Mouse (Mus musculus) MEL (cell line): ENCODE measurements around the gene Pdgfc.

Source experiments
- CTCF ChIP-seq, 3 experiments: IDR thresholded peaks in 2 of 3; conservative IDR thresholded peaks in 1 of 3; 2 replicates each; pipeline ENCODE4 v1.5.1; 2011 to 2012; ENCODE audit warnings: low read length in 3 of 3, low read depth in 2 of 3, mild to moderate bottlenecking in 2 of 3, improper control_type of control experiment in 1 of 3, inconsistent platforms in 1 of 3, mixed read lengths in 1 of 3, moderate library complexity in 1 of 3; ENCODE audit not compliant: control insufficient read depth in 1 of 3, insufficient read depth in 1 of 3, poor library complexity in 1 of 3, severe bottlenecking in 1 of 3
- E2F4 ChIP-seq: IDR thresholded peaks from 2 replicates; pipeline ENCODE4 v1.6.1; 2011; ENCODE audit warnings: low read depth, low read length, improper control_type of control experiment, borderline replicate concordance
- ELF1 ChIP-seq: IDR thresholded peaks from 2 replicates; pipeline ENCODE4 v1.6.1; 2014; ENCODE audit warnings: low read depth, mild to moderate bottlenecking, inconsistent platforms, low read length, improper control_type of control experiment, moderate library complexity
- ETS1 ChIP-seq: IDR thresholded peaks from 2 replicates; pipeline ENCODE4 v1.6.1; 2012; ENCODE audit warnings: low read depth, mild to moderate bottlenecking, inconsistent platforms, low read length, improper control_type of control experiment, moderate library complexity
- GATA1 ChIP-seq: IDR thresholded peaks from 2 replicates; pipeline ENCODE4 v1.6.1; 2011; ENCODE audit warnings: low read depth, low read length, improper control_type of control experiment
- JUND ChIP-seq: IDR thresholded peaks from 2 replicates; pipeline ENCODE4 v1.6.1; 2011; ENCODE audit warnings: low read depth, mild to moderate bottlenecking, improper control_type of control experiment, low read length
- KAT2A ChIP-seq: conservative IDR thresholded peaks from 2 replicates; pipeline ENCODE4 v1.6.1; 2012; ENCODE audit warnings: low read depth, low read length, improper control_type of control experiment, inconsistent platforms
- MEF2A ChIP-seq: IDR thresholded peaks from 2 replicates; pipeline ENCODE4 v1.6.1; 2014; ENCODE audit warnings: low read depth, mild to moderate bottlenecking, inconsistent platforms, low read length, improper control_type of control experiment; ENCODE audit not compliant: poor library complexity, insufficient replicate concordance, severe bottlenecking; ENCODE audit errors: extremely low read depth
- POLR2A ChIP-seq, 2 experiments: IDR thresholded peaks; 2 replicates each; pipeline ENCODE4 v1.6.1; 2011 to 2012; ENCODE audit warnings: low read length in 2 of 2, mild to moderate bottlenecking in 2 of 2, control low read depth in 1 of 2, improper control_type of control experiment in 1 of 2, low read depth in 1 of 2, moderate library complexity in 1 of 2; ENCODE audit not compliant: control insufficient read depth in 1 of 2, insufficient read depth in 1 of 2, poor library complexity in 1 of 2
- ZC3H11A ChIP-seq: IDR thresholded peaks from 2 replicates; pipeline ENCODE4 v1.6.1; 2012; ENCODE audit warnings: low read depth, mild to moderate bottlenecking, inconsistent platforms, low read length, improper control_type of control experiment

DNA sequence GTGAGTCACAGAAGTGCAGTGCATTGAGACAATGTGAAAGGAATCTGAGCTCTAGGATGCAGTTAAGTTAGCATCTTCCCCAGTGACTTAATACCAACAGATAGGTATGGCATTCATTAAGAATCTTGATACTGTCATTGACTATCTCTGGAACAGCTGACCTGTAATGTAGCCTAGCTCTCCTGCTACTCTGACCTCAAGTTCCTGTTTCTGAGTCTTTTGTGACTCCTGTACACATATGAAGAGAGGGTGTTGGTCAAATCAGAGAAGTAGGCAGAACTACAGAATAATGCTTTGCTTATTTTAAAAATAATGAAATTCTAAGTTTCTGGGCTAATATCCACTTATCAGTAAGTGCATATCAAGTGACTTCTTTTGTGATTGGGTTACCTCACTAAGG is 17.9 kb downstream of the Pdgfc start:
- TF ChIP-seq KAT2A: no peak
- TF ChIP-seq ZC3H11A: no peak
- TF ChIP-seq E2F4: no peak
- no peak for TF ChIP-seq CTCF (IDR thresholded peaks at IDR 0.05 in 2 of 3, conservative IDR thresholded peaks at IDR 0.05 in 1 of 3; ENCODE audit: control insufficient read depth in 1 of 3, insufficient read depth in 1 of 3, low read depth in 2 of 3, low read length in 3 of 3, poor library complexity in 1 of 3, severe bottlenecking in 1 of 3)
- TF ChIP-seq ELF1: no peak
- no peak for TF ChIP-seq GATA1
- no peak for TF ChIP-seq POLR2A (IDR thresholded peaks at IDR 0.05; ENCODE audit: control insufficient read depth in 1 of 2, insufficient read depth in 1 of 2, low read depth in 1 of 2, low read length in 2 of 2, poor library complexity in 1 of 2)
- TF ChIP-seq ETS1: no peak
- no peak for TF ChIP-seq JUND
- no peak for TF ChIP-seq MEF2A
